Mouse (Mus musculus) lung, embryonic 14.5 days (tissue): ENCODE measurements at regions not wholly inside any gene's neighbourhood (a gene's known extent, or its start where the extent isn't known, plus 50 kb on each side); places are given as distances from the start of the nearest gene placed in this dataset.

Experiments used
- ATAC-seq: fragments of 200-750 bp; cut with Nextera tagmentation; 2 replicates; pipeline ENCODE4 v1.8.0; 2017; ENCODE audit warnings: mild to moderate bottlenecking, moderate TSS enrichment, moderate library complexity; ENCODE audit not compliant: insufficient read depth
- DNase-seq: peaks from one replicate; pipeline ENCODE4 v3.0.0-alpha.2; 2015
- H3K27ac ChIP-seq: fragments of 300-500 bp; sonication (generic); 2 replicates; pipeline ENCODE4 v1.5.1; 2014; ENCODE audit warnings: low read depth, mild to moderate bottlenecking, moderate library complexity
- H3K27me3 ChIP-seq: fragments of 300-500 bp; sonication (generic); 2 replicates; pipeline ENCODE4 v1.6.1; 2014; ENCODE audit warnings: low read length, control low read depth; ENCODE audit not compliant: insufficient read depth
- H3K36me3 ChIP-seq: fragments of 300-500 bp; sonication (generic); 2 replicates; pipeline ENCODE4 v1.6.1; 2014; ENCODE audit warnings: control low read depth; ENCODE audit not compliant: insufficient read depth
- H3K4me1 ChIP-seq: fragments of 300-500 bp; sonication (generic); 2 replicates; pipeline ENCODE4 v1.6.1; 2014; ENCODE audit warnings: antibody characterized with exemption, control low read depth; ENCODE audit not compliant: insufficient read depth
- H3K4me2 ChIP-seq: fragments of 300-500 bp; sonication (generic); 2 replicates; pipeline ENCODE4 v1.6.1; 2014; ENCODE audit warnings: mild to moderate bottlenecking
- H3K4me3 ChIP-seq: fragments of 300-500 bp; sonication (generic); 2 replicates; pipeline ENCODE4 v1.5.1; 2014; ENCODE audit warnings: low read depth, low read length
- H3K9ac ChIP-seq: fragments of 300-500 bp; sonication (generic); 2 replicates; pipeline ENCODE4 v1.6.1; 2014
- H3K9me3 ChIP-seq: fragments of 300-500 bp; sonication (generic); 2 replicates; pipeline ENCODE4 v1.6.1; 2016; ENCODE audit warnings: low read depth, low read length, control low read depth
- CTCF ChIP-seq: IDR thresholded peaks from 2 replicates; pipeline ENCODE4 v1.5.1; 2016; ENCODE audit warnings: antibody characterized with exemption, low read depth
- WGBS: fragments of 180-500 bp; shearing (Covaris S2); extraction: QIAGEN DNeasy Blood & Tissue Kit; methylation state at CpG from one replicate; pipeline ENCODE4 v1.1.7; 2014; 5-methylcytosine and 5-hydroxymethylcytosine counted together

DNA sequence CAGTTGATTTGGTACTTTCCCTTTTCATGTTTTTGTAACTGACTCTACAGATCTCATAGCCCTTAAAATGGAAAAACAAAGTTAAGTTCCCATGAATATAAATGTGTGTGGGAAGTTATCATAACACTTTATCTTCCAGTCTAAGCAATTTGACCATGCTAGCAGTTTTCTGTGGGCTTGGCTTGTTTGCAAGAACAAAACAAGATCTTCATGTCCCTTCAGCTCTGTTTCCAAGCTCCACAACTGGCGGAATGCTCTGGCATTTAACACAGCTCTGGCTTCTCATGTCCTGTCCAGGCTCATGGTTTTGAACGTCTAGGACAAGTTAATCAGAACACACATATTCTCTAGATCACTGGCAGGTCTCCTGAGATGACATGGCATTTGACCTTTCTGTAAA lies 1411.1 kb upstream of the Flrt2 start:
- DNase-seq = no peak
- Histone ChIP-seq H3K4me2 (no peak overlapping the region), H3K4me1 (no peaks in the 10 kb centered on the region), H3K9ac (no peak overlapping the region), H3K27me3 (no peaks in the 10 kb centered on the region), H3K36me3 (no peaks in the 10 kb centered on the region), H3K27ac (no peak overlapping the region), H3K9me3 (no peaks in the 10 kb centered on the region), H3K4me3 (no peak overlapping the region)
- no peak for ATAC-seq
- no peak for TF ChIP-seq CTCF
- WGBS = 51% methylated on average over 2 of the region's 2 CpGs

DNA sequence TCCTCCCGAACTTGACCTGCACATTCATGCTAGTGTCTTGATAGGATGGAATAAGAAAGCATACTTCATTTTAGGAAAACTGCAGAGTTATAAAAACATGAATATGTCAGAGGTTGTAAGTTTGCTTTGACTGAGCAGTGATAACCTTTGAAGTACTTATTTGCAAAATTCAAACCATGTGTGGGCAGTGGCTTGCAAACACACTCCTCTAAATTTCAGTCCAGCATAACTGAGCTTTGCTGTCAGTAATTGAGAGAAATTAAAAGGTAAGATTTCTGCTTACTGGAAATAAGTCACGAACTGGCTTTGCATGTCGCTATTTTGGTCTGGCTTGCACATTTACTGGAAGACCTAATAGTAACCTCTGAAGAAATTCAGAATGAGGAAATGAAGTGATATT lies 1409.1 kb upstream of the Flrt2 start:
- 78% methylated on average over 3 of the region's 3 CpGs for WGBS
- Histone ChIP-seq H3K27ac (no peak overlapping the region), H3K4me1 (no peaks in the 10 kb centered on the region), H3K27me3 (no peaks in the 10 kb centered on the region), H3K4me2 (no peak overlapping the region), H3K9me3 (no peaks in the 10 kb centered on the region), H3K4me3 (no peak overlapping the region), H3K36me3 (no peaks in the 10 kb centered on the region), H3K9ac (no peak overlapping the region)
- TF ChIP-seq CTCF = no peak
- no peak for ATAC-seq
- no peak for DNase-seq

DNA sequence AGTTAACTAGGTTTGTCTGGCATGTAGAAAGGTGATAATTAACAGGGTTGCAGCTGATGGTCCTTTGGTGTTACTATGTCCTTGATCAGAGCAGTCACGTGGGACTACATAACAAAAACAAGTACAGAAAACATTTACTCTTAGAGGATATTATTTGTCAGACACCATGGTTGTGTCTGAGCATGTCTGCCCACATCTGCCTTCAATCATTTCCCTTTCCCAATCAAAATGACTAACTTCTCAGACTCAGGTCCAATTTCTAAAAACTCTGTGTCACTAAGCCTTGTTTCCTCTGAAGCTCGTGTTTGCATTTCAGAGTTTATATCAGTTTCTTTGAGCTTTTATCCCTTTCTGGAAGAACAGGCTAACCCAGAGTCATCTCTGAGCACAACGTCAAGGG lies 1408.5 kb upstream of the Flrt2 start:
- no peak for TF ChIP-seq CTCF
- no peak overlapping the region for H3K27ac ChIP-seq
- no peaks in the 10 kb centered on the region for H3K9me3 ChIP-seq
- no peak overlapping the region for H3K9ac ChIP-seq
- H3K27me3 ChIP-seq = no peaks in the 10 kb centered on the region
- H3K36me3 ChIP-seq = no peaks in the 10 kb centered on the region
- H3K4me1 ChIP-seq = no peaks in the 10 kb centered on the region
- H3K4me3 ChIP-seq = no peak overlapping the region
- 54% methylated on average over 3 of the region's 3 CpGs for WGBS
- ATAC-seq (no peak), DNase-seq (no peak)
- H3K4me2 ChIP-seq = no peak overlapping the region

DNA sequence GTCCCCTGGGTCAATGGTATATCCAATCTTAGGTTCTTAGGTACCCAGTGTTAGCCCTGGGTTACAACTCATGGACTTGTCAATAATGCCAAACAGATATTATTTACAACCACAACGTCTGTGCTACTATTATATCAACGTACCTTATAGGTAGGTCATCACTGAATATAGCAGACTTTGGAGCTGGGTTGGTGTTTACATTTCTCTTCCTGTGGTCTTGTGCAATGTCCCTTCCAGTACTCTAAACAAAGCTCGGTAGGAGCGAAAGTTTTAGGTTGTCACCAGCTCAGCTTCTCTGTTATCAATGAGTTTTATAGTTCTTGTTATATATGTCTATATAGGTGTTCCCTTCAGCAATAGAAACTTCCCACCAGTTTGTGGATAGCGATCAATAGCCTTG lies 1394.2 kb upstream of the Flrt2 start:
- no peak overlapping the region for H3K9ac ChIP-seq
- H3K27me3 ChIP-seq = no peaks in the 10 kb centered on the region
- no peak for TF ChIP-seq CTCF
- no peaks in the 10 kb centered on the region for H3K4me1 ChIP-seq
- no peak for ATAC-seq
- no peak overlapping the region for H3K4me3 ChIP-seq
- no peak overlapping the region for H3K4me2 ChIP-seq
- H3K9me3 ChIP-seq = no peaks in the 10 kb centered on the region
- no peak overlapping the region for H3K27ac ChIP-seq
- WGBS = 69% methylated on average over 5 of the region's 5 CpGs
- H3K36me3 ChIP-seq = no peaks in the 10 kb centered on the region
- no peak for DNase-seq

DNA sequence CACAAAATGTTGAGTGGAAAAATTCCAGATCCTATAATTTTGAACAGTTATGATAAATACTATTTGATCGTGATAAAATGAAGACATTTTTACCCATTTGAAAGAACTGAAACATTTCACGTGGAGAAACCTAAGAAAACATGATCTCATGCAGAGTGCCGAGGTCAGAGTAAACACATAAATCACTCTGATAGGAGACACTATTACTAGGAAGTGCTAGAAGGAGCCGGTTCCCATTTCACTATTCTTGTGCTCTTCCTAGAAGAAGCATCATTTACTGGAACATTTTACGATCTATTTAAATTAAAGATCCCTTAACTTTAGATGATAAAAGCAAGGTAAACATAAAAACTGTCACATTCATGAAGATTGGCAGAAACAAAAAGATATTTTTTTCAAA lies 1359.7 kb upstream of the Flrt2 start:
- Histone ChIP-seq H3K4me2 (no peak overlapping the region), H3K9ac (no peak overlapping the region), H3K27ac (no peak overlapping the region), H3K27me3 (no peaks in the 10 kb centered on the region), H3K4me1 (no peaks in the 10 kb centered on the region), H3K9me3 (no peaks in the 10 kb centered on the region), H3K4me3 (no peak overlapping the region), H3K36me3 (no peaks in the 10 kb centered on the region)
- 34% methylated on average over 5 of the region's 5 CpGs for WGBS
- ATAC-seq = no peak
- no peak for TF ChIP-seq CTCF
- DNase-seq = no peak

DNA sequence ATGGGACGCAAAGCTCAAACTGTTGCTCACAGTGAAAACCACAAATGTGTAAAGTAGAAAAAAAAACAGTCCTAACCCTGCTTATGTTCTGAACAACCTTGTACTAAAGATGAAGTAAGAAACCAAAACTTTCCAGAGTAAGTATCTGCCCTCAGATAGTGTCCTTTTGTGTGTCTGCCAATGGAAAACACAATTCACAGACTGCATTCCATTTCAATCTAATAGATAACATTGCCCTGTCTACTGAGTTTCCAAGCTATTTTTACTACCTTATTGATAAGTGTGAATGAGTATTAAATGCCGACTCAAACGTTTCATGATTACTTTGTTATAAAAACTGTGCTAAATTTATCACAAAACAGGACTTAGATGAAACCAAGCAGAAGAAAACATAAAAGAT lies 1357.4 kb upstream of the Flrt2 start:
- H3K36me3 ChIP-seq = no peaks in the 10 kb centered on the region
- no peak for TF ChIP-seq CTCF
- H3K27me3 ChIP-seq = no peaks in the 10 kb centered on the region
- no peak overlapping the region for H3K4me3 ChIP-seq
- no peak overlapping the region for H3K4me2 ChIP-seq
- H3K4me1 ChIP-seq = no peaks in the 10 kb centered on the region
- ATAC-seq (no peak), DNase-seq (no peak)
- no peaks in the 10 kb centered on the region for H3K9me3 ChIP-seq
- no peak overlapping the region for H3K9ac ChIP-seq
- no peak overlapping the region for H3K27ac ChIP-seq
- 63% methylated on average over 3 of the region's 3 CpGs for WGBS

DNA sequence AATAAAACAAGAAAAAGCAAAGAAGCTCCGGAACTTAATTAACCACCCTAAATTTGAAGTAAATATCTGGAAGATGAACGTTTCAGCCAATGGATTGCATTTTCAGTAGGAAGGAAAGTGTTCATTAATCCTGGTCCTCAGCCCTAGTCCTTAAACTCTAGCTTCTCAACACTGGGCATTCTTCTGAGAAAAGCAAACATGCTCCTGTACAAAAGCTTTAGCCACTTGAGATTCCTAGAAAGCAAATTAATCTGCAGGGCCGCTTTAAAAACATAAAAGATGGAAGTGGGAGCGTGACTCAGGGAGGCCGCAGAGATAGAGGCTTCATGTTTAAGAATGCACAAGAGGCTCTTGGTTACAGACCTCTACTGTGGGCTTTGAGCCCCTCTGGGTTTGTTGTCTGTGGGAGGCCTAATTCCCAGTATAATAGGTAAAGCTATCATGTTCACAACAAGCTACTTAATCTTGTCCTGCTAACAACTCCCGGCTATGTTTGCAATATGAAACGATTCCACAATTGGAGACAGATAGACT lies 1342.3 kb upstream of the Flrt2 start:
- no peak for TF ChIP-seq CTCF
- H3K27ac ChIP-seq = no peak overlapping the region
- H3K36me3 ChIP-seq = no peaks in the 10 kb centered on the region
- H3K9me3 ChIP-seq = no peaks in the 10 kb centered on the region
- DNase-seq (peak; percentile 45), ATAC-seq (peak; percentile 63; the same call in 1 of the 2 replicates)
- no peak overlapping the region for H3K9ac ChIP-seq
- no peaks in the 10 kb centered on the region for H3K27me3 ChIP-seq
- 51% methylated on average over 7 of the region's 7 CpGs for WGBS
- no peaks in the 10 kb centered on the region for H3K4me1 ChIP-seq
- H3K4me3 ChIP-seq = no peak overlapping the region
- H3K4me2 ChIP-seq = no peak overlapping the region

DNA sequence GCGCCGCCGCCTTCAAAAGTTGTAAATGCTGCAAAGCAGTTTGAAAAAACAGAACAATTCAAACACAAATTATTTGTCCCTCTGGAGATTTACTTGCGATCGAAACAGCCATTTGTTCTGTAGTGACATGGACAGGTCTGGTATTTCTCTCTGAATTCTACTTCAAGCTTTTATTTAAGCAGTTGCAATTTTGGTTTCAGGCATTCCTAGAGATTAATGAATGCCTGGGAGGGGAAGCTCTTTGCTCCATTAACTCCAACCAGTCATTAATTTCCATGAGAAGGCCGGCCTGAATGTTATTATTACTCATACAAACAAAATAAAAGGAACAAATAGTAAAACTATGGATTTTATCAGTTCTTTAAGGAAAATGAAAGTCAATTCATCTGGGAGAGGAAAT lies 1327.8 kb upstream of the Flrt2 start:
- Histone ChIP-seq H3K9ac (no peak overlapping the region), H3K4me1 (no peaks in the 10 kb centered on the region), H3K36me3 (no peaks in the 10 kb centered on the region), H3K4me3 (no peak overlapping the region), H3K27me3 (no peaks in the 10 kb centered on the region), H3K9me3 (no peaks in the 10 kb centered on the region), H3K27ac (no peak overlapping the region), H3K4me2 (no peak overlapping the region)
- TF ChIP-seq CTCF = no peak
- 73% methylated on average over 6 of the region's 6 CpGs for WGBS
- DNase-seq = peak; percentile 7
- no peak for ATAC-seq
